Mouse (Mus musculus): ENCODE data around the gene Mcur1. TPM values are rescaled to one million over a fixed set of nuclear protein-coding genes. Genes with fewer than 3 reads are reported as not detected.
A peak's percentile ranks its signal among the peaks of the same experiment; 100 is the strongest.

Mcur1 gene
- total RNA-seq, 2 experiments from 2014 or later: 30.3 to 31.7 TPM

GRCm38 (mm10) chr13:43530129-43530831 is 29.7 kb downstream of the Mcur1 start:
- DNase-seq (ENCODE audit: low spot score): no peak

DNA sequence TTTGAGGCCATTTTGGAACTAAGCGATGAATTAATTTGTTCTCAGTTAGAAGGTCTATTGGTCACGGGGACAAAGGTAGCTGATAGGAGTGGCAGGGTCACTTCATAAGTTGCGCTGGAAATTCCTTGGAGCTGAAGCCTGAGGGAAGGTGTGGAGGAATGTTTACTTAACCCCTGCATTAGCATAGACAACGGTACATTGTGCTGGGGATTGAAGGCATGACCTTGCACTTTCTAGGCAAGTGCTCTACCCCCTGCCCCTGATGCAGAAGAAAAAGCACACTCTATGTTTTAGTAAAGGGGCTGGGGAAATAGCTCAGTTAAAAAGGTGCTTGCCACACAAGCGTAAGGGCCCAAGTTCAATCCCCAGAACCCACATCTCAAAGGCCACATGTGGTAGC is 33.7 kb downstream of the Mcur1 start:
- no peak for DNase-seq (ENCODE audit: low spot score)

- DNase-seq (ENCODE audit: low spot score): no peak
Measured at GRCm38 (mm10) chr13:43525363-43526134, 34.4 kb downstream of the Mcur1 start.

- peak; percentile 60 for DNase-seq (ENCODE audit: low spot score)
Measured at GRCm38 (mm10) chr13:43524491-43525362, 35.3 kb downstream of the Mcur1 start.

GRCm38 (mm10) chr13:43523906-43524480 is 36.0 kb downstream of the Mcur1 start:
- no peak for DNase-seq (ENCODE audit: low spot score)

DNA sequence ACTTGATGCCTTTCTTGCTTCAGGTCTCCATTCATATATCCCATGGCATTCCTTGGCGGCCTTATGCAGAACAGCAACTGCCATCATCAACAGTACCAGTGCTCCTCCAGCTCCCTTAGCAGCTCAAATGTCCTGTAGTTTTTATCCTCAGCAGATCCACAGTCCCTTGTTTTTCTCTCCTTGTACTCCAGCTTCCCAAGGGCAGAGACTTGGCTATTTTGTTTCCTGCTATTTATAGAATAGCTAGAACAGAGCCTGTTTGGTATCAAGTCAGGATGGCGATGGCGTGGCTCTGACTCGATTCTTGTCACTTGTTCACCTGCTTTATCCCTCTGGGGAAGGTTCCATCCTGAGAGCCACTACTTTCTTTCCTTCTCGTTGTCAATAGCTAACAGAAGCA is 38.1 kb downstream of the Mcur1 start:
- DNase-seq (ENCODE audit: low spot score): no peak

DNA sequence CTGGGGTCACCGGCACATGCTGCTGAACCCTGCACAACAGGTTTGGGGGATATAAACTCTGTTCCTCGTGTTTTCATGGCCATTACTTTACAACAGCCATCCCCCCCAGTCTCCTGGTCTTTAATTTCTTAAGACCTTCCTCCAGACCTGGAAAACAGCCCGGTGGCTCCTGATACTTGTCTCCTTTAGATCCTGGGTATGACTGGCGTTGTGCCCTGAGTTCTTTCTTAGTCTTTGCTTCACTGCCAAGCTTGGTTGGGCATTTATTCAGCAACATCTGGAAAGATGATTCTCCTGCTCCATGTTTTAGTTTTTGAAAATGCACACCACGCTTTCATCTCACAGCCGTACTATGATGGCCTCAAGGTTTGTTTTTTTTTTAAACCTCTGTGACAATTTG is 40.7 kb downstream of the Mcur1 start:
- no peak for DNase-seq (ENCODE audit: low spot score)

GRCm38 (mm10) chr13:43517371-43517770 is 42.6 kb downstream of the Mcur1 start:
- no peak for DNase-seq (ENCODE audit: low spot score)

DNA sequence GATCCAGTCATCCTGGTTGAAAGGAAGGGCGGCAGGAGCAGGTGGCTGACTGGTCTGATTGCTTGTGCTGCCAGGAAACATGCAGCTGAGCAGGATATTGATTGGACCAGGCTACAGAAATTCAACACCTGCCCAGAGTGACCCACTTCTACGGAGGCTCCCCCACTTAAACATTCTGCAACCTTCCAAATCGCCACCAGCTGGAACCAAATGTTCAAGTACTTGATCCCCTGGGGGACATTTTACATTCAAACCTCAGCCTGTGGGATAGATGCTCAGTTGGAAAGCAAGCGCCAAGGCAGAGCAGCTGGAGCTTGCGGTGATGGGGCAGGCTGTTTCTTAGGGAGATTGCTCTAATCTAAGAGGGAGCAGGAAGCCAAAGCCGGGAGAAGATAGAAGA is 43.1 kb downstream of the Mcur1 start:
- peak; percentile 29 for DNase-seq (ENCODE audit: low spot score)

- no peak for DNase-seq (ENCODE audit: low spot score)
Measured at GRCm38 (mm10) chr13:43516119-43516518, 43.9 kb downstream of the Mcur1 start.

- DNase-seq (ENCODE audit: low spot score): no peak
Measured at GRCm38 (mm10) chr13:43514950-43515358, 45.0 kb downstream of the Mcur1 start.

- no peak for DNase-seq (ENCODE audit: low spot score)
Measured at GRCm38 (mm10) chr13:43512736-43513135, 47.3 kb downstream of the Mcur1 start.

DNA sequence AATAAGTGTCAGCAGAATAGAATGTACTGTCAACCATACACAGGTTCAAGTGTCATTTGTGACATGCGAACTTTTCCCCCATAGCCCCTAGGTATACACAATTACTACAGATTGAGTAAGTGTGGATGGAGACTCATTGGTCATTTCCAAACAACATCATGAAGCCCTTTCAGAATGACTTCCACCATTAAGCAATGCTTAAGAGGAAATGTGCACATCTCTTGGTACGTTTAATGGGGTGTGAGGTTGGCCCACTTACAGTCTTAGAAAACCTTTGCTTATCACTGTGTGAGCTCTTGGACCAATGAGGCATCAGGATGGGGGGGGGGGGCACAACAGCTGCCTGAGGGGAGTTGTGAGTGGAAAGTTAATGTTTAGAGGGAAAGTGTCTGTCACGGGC is 54.2 kb downstream of the Mcur1 start:
- no peak for DNase-seq (ENCODE audit: low spot score)

- DNase-seq (ENCODE audit: low spot score): no peak
Measured at GRCm38 (mm10) chr13:43503395-43503850, 56.6 kb downstream of the Mcur1 start.

- DNase-seq (ENCODE audit: low spot score): no peak
Measured at GRCm38 (mm10) chr13:43501601-43502000, 58.4 kb downstream of the Mcur1 start.

GRCm38 (mm10) chr13:43500483-43500850 is 59.5 kb downstream of the Mcur1 start:
- DNase-seq (ENCODE audit: low spot score): no peak

- DNase-seq (ENCODE audit: low spot score): no peak
Measured at GRCm38 (mm10) chr13:43499731-43500482, 60.1 kb downstream of the Mcur1 start.

DNA sequence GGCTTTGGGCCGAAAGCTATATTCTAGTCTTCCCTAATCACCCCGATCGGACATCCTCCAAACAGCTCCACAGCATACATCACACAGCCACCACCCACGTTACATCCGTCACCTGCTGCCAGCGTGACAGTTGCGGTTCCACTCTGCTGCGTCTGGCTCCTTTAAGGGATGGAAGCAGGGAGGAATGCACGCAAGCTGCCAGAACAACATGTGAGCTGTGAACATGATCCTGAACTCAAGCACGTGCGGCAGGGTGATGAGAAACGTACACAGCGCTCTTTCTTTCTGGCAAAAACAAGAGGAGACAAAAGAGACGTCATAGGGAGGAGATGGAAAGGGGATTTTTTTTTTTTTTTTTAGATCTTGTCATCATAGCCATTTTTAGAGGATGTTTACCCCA is 61.1 kb downstream of the Mcur1 start:
- DNase-seq (ENCODE audit: low spot score): peak; percentile 63

- DNase-seq (ENCODE audit: low spot score): no peak
Measured at GRCm38 (mm10) chr13:43497769-43498168, 62.2 kb downstream of the Mcur1 start.

DNA sequence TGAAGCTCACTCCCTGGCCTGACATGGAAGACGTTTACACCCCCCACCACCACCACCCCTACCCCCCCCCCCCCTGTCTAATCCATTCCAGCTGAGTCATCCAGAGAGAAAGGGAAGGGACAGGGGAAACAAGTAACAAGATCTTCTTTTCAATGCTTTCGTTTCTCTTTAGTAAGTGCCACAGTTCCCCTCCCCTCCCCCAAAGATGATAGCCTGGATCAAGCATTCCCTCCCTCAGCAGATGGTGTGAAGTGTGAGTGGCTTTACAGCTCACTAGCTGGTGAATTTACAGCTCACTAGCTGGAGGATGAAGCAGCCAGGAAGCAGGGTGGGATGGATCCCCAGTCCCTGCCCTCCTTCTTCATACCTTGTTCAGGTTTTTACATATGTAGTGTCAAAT is 63.3 kb downstream of the Mcur1 start:
- DNase-seq (ENCODE audit: low spot score): no peak

- DNase-seq (ENCODE audit: low spot score): no peak
Measured at GRCm38 (mm10) chr13:43495645-43496044, 64.3 kb downstream of the Mcur1 start.

Measured in gastrocnemius, adult 18-20 months (tissue).